ENCODE assay signal across 15 mouse cellular contexts in the genomic region with DNA sequence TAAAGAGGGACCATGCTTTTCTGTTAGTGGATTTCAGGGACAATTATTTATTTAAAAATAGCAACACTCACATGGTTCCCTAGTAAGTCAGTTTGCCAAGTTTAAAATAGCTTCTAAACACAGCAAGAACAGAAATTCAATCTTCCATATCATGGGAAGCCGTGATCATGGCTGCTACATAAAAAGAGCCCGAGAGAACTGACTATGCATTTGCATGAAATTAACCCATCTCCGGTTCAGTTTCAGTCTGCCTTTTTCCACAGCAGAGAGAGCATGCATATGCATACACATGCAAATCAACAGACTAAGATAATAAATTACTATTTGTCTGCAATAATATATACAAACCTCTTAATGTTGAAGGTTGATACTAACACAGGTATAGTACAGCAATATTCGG.
"Had no signal": no experiment of that assay in that cellular context is flagged by ENCODE, and none has a peak within 500 bp of the region (broad histone marks: within the 10 kb centered on the region; RNA-seq: fewer than 3 reads in every experiment).

No protein-coding gene starts in this region.

- H3K4me3 ChIP-seq: limb, embryonic 15.5 days; liver, embryonic 12.5 days; midbrain, embryonic 10.5 days; neural tube, embryonic 13.5 days; stomach, embryonic 15.5 days had no signal

- H3K4me2 ChIP-seq: limb, embryonic 15.5 days; liver, embryonic 12.5 days; lung, embryonic 14.5 days; neural tube, embryonic 13.5 days; stomach, embryonic 15.5 days had no signal

- ATAC-seq: liver, embryonic 12.5 days had no signal

- DNase-seq: kidney, postnatal 10 days; layer of hippocampus, postnatal 36 days; lung, embryonic 14.5 days; lung, postnatal 10 days; lung, postnatal 4 days; midbrain, embryonic 14.5 days; retina, postnatal 1 day; right cerebral cortex, postnatal 4 days; thymus, adult 2 months; thymus, postnatal 25 days had no signal

- H3K4me1 ChIP-seq: limb, embryonic 15.5 days; liver, embryonic 12.5 days; midbrain, embryonic 10.5 days; neural tube, embryonic 13.5 days; stomach, embryonic 15.5 days had no signal

- H3K36me3 ChIP-seq: limb, embryonic 15.5 days; liver, embryonic 12.5 days; midbrain, embryonic 10.5 days; neural tube, embryonic 13.5 days; stomach, embryonic 15.5 days had no signal

- H3K27me3 ChIP-seq: limb, embryonic 15.5 days; liver, embryonic 12.5 days; neural tube, embryonic 13.5 days; stomach, embryonic 15.5 days had no signal

- H3K9me3 ChIP-seq: limb, embryonic 15.5 days; liver, embryonic 12.5 days; midbrain, embryonic 10.5 days; neural tube, embryonic 13.5 days; stomach, embryonic 15.5 days had no signal

- H3K27ac ChIP-seq: limb, embryonic 15.5 days; liver, embryonic 12.5 days; midbrain, embryonic 10.5 days; neural tube, embryonic 13.5 days; stomach, embryonic 15.5 days had no signal

- H3K9ac ChIP-seq: limb, embryonic 15.5 days; liver, embryonic 12.5 days; lung, embryonic 14.5 days; neural tube, embryonic 13.5 days; stomach, embryonic 15.5 days had no signal
